ENCODE assay signal across 8 mouse cellular contexts in the genomic region with DNA sequence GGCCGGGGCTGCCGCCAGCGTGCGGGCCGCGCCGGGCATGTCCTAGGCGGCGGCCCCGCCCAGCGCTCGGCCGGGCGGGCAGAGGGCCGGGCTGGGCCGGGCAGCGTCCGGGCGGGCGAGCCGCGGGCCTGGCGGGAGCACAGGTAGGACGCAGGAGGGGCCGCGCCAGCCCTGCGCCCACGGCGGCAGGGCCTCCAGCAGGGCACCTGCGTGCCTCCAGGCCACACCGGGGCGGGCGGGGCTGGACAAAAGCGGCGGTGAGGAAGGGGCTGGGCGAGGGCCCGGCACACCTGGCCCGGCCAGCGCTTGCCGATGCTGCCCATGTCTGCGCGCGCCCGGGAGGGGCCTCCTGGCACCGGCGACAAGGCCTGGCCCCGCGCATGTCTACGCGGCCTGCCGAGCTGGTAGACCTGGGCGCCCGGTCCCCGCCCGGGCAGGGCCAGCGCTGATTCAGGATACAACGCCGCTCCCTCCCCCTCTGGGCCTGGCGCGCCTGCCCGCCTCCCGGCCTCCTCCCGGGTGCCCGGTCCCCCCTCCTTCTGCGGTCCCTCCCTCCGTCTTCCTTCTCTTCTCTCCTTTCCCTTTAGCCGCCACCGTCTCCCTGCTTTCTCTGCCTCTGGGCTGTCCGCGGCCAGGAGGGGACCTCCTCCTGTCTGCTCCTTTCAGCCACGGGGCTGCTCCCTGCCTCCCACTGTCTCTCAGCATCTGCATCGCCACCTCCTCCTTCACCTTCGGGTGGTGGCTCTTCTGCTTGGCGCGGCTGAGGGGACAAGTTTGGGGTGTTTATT. TPM values are rescaled to one million over a fixed set of nuclear protein-coding genes. Genes with fewer than 3 reads are reported as not detected.
DNase-seq lines count a peak whose midpoint lies in the region; ATAC-seq and TF ChIP-seq lines count a peak whose summit lies in the region.

No protein-coding gene starts in this region.

- no peak for TF ChIP-seq CTCF in Patski (IDR thresholded peaks at IDR 0.05)
- no peak for TF ChIP-seq CTCF in cortical plate, adult 2 months (IDR thresholded peaks at IDR 0.05; ENCODE audit: extremely low read depth, insufficient read depth, low read length)

- CTCF ChIA-PET in Patski (lab: Charles Lee), result interaction anchor here (1.5 kb wide), 1 partner anchor 22 kb away, joined by 3 read pairs; no protein-coding TSS in a partner anchor

- 0 out of 2 replicates have a peak, but pooled peaks have one; percentile 9 for TF ChIP-seq POLR2A in cortical plate, adult 2 months (IDR thresholded peaks at IDR 0.05; ENCODE audit: extremely low read depth, insufficient read depth, low read length)

- DNase-seq in 3T3-L1 (ENCODE audit: low read depth, low spot score), result peak; percentile 63
- DNase-seq in Patski (ENCODE audit: low read depth, low spot score), result no peak
- DNase-seq in lung, postnatal 25 days (ENCODE audit: low spot score), result peak; percentile 68
- DNase-seq in retina, postnatal 1 day, result peak; percentile 55
- no peak for DNase-seq in spleen, postnatal 14 days (ENCODE audit: low spot score in 2 of 2)

- no peaks in the 10 kb centered on the region for H3K9me3 ChIP-seq in heart, embryonic 12.5 days (replicated peaks)
- no peaks in the 10 kb centered on the region for H3K9me3 ChIP-seq in kidney, embryonic 15.5 days (replicated peaks)

- POLR2A ChIA-PET in Patski (lab: Charles Lee), result no interaction called here

- in situ Hi-C loops in Patski (cut with MboI; ENCODE audit: low pct_unique_long_range_greater_than_20kb), result no loop called here

- H3K36me3 ChIP-seq in heart, embryonic 12.5 days, result no peaks in the 10 kb centered on the region
- H3K36me3 ChIP-seq in kidney, embryonic 15.5 days, result peaks cover 10% of the 10 kb centered on the region; the same call in 1 of the 2 replicates

- peak overlapping the region; percentile 100 for H3K4me2 ChIP-seq in heart, embryonic 12.5 days
- H3K4me2 ChIP-seq in kidney, embryonic 15.5 days, result peak overlapping the region; percentile 89

- WGBS in heart, embryonic 12.5 days, result under 1% methylated on average over 68 of the region's 75 CpGs
- under 1% methylated on average over 68 of the region's 75 CpGs for WGBS in kidney, embryonic 15.5 days

- H3K27ac ChIP-seq in cortical plate, adult 2 months (ENCODE audit: insufficient read depth, low read length), result peak overlapping the region; percentile 42; the same call in 1 of the 2 replicates
- no peak overlapping the region; the same call in 1 of the 2 replicates for H3K27ac ChIP-seq in heart, embryonic 12.5 days (ENCODE audit: poor library complexity, severe bottlenecking)
- peak overlapping the region; percentile 97 for H3K27ac ChIP-seq in kidney, embryonic 15.5 days

- peak overlapping the region; percentile 86 for H3K9ac ChIP-seq in heart, embryonic 12.5 days
- H3K9ac ChIP-seq in kidney, embryonic 15.5 days, result peak overlapping the region; percentile 68

- no peaks in the 10 kb centered on the region for H3K4me1 ChIP-seq in cortical plate, adult 2 months (ENCODE audit: control insufficient read depth, insufficient read depth, low read length)
- peaks cover 27% of the 10 kb centered on the region for H3K4me1 ChIP-seq in heart, embryonic 12.5 days (replicated peaks)
- H3K4me1 ChIP-seq in kidney, embryonic 15.5 days, result peaks cover 53% of the 10 kb centered on the region

- H3K4me3 ChIP-seq in cortical plate, adult 2 months (ENCODE audit: insufficient read depth, low read length), result peak overlapping the region; percentile 63
- H3K4me3 ChIP-seq in heart, embryonic 12.5 days, result peak overlapping the region; percentile 83
- H3K4me3 ChIP-seq in kidney, embryonic 15.5 days (replicated peaks), result peak overlapping the region; percentile 69

- ATAC-seq in Patski, result peak; percentile 28
- peak; percentile 64 for ATAC-seq in heart, embryonic 12.5 days (ENCODE audit: insufficient number of reproducible peaks, low FRiP score)
- peak; percentile 63 for ATAC-seq in kidney, embryonic 15.5 days (replicated peaks; ENCODE audit: low FRiP score)

- H3K27me3 ChIP-seq in Patski, result no peaks in the 10 kb centered on the region
- peaks cover 60% of the 10 kb centered on the region for H3K27me3 ChIP-seq in heart, embryonic 12.5 days (replicated peaks)
- H3K27me3 ChIP-seq in kidney, embryonic 15.5 days, result peaks cover 12% of the 10 kb centered on the region

RNA-seq across cellular contexts. Expression of a gene that starts 2.2 kb away (rescaled TPM):
- polyA plus RNA-seq in Patski (2021), result 92.1 TPM
- polyA plus RNA-seq in cortical plate, adult 2 months (2012; rRNA removed), result 129 and 131 TPM in 2 replicates
- polyA plus RNA-seq in heart, embryonic 12.5 days (2016; fragmentation: Nextera tagmentation; extraction: Ambion mirVana), result 7.0 and 7.3 TPM in 2 replicates
- polyA plus RNA-seq in kidney, embryonic 15.5 days (2015; fragmentation: Nextera tagmentation; extraction: Ambion mirVana), result 15.8 and 16.6 TPM in 2 replicates

RNA-seq across cellular contexts. Expression of a gene that starts 38.0 kb away (rescaled TPM):
- 0.15 TPM for polyA plus RNA-seq in Patski (2021)
- polyA plus RNA-seq in cortical plate, adult 2 months (2012; rRNA removed), result 16.3 and 18.9 TPM in 2 replicates
- 3.0 and 4.2 TPM in 2 replicates for polyA plus RNA-seq in heart, embryonic 12.5 days (2016; fragmentation: Nextera tagmentation; extraction: Ambion mirVana)
- 7.9 and 10.4 TPM in 2 replicates for polyA plus RNA-seq in kidney, embryonic 15.5 days (2015; fragmentation: Nextera tagmentation; extraction: Ambion mirVana)

RNA-seq across cellular contexts. Expression of a gene that starts 43.8 kb away (rescaled TPM):
- polyA plus RNA-seq in Patski (2021), result 4.7 TPM
- polyA plus RNA-seq in cortical plate, adult 2 months (2012; rRNA removed), result 1.3 and 1.7 TPM in 2 replicates
- polyA plus RNA-seq in heart, embryonic 12.5 days (2016; fragmentation: Nextera tagmentation; extraction: Ambion mirVana), result 4.7 and 6.4 TPM in 2 replicates
- 4.0 and 4.6 TPM in 2 replicates for polyA plus RNA-seq in kidney, embryonic 15.5 days (2015; fragmentation: Nextera tagmentation; extraction: Ambion mirVana)

RNA-seq across cellular contexts. Expression of a gene that starts 47.8 kb away (rescaled TPM):
- polyA plus RNA-seq in Patski (2021), result 281 TPM
- 168 and 178 TPM in 2 replicates for polyA plus RNA-seq in cortical plate, adult 2 months (2012; rRNA removed)
- 180 and 184 TPM in 2 replicates for polyA plus RNA-seq in heart, embryonic 12.5 days (2016; fragmentation: Nextera tagmentation; extraction: Ambion mirVana)
- 53.7 and 56.7 TPM in 2 replicates for polyA plus RNA-seq in kidney, embryonic 15.5 days (2015; fragmentation: Nextera tagmentation; extraction: Ambion mirVana)

Comparison
In these comparisons a context has a peak if more than half of its experiments do, and no peak if none do; other contexts are left out.
1. DNase-seq: peak in 3T3-L1 (single experiment), lung, postnatal 25 days (single experiment) and retina, postnatal 1 day (single experiment); none in Patski (single experiment) and spleen, postnatal 14 days (0 of 2).
2. Peak in every context shown above with its lines, with median percentiles within 50 percentile points of each other: ATAC-seq and H3K4me3 ChIP-seq.